Mouse (Mus musculus): ENCODE results near the gene Rpl5. TPM values are rescaled to one million over a fixed set of nuclear protein-coding genes. Genes with fewer than 3 reads are reported as not detected.
"Not testable (repeated sequence)": the region's sequence is repeated elsewhere in the genome, so short reads cannot be mapped to it uniquely, and the experiment has no call there.

The Rpl5 gene
- total RNA-seq, 2 experiments from 2014 or later: 69.0 to 79.1 TPM

DNA sequence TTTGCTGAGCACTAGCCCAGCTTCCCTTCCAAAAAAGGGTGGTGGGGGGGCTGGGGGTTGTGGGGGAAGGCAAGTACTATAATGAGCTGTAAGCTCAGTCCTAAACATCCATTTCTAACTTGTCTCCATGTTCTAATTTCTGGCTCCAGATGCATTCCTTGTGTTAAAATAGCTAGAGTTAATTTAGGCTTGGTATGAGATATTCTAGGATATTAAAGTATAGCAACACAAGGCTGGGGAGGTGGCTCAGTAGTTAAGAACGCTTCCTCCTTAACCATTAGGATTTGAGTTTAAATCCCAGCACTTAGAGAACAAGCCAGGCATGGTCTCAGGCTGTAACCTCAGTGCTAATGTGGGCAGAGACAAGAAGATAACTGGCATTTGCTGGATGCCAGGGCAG is 4.0 kb upstream of the Rpl5 start:
- DNase-seq: no peak

DNA sequence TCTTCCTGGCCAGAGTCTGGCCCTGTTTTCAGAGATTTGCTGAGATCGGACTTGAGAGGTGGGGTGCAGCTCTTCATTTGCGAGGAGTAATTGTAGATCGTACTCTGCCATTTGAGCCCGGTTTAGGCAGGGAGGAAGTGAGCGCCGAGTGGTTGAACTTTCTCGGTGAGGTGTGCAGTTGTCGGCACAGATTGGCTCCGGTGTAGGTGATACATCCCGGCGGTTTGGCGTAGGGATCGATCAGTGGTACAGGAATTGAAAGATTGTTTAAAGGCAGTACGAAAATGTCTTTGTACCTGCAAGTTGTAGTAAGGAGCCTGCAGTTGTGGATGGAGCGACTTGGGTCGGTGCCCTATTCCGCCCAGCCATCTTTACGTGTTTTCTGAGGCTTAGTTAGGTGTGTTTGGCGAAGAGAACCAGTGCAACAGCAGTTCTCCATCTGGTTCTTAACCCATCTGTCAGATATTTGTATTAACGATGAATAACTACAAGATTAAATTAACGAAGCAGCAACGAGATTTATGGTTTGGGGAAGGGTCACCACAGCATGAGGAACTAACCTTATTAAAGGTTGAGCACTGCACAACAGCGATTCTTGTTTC is 813 bp downstream of the Rpl5 start:
- no peak for DNase-seq

DNA sequence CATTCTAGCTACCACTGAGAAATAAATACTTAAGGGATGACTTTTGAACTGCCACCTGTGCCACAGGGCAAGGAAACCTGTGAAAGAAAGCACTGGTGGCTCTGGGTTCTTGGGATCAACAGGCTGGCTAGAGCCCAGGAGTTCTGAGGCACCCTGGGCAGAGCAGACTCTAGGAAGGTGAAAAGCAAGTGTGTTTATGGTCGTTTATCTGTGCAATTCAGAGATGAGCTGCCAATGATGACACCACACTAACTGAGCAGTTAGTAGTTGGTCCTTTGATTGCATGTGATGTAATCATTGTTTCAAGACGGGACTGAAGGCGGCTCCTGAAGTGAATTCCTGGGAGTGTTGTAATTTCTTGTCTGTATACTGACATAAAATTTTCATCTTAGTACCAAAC is 4.0 kb downstream of the Rpl5 start:
- no peak for DNase-seq

DNA sequence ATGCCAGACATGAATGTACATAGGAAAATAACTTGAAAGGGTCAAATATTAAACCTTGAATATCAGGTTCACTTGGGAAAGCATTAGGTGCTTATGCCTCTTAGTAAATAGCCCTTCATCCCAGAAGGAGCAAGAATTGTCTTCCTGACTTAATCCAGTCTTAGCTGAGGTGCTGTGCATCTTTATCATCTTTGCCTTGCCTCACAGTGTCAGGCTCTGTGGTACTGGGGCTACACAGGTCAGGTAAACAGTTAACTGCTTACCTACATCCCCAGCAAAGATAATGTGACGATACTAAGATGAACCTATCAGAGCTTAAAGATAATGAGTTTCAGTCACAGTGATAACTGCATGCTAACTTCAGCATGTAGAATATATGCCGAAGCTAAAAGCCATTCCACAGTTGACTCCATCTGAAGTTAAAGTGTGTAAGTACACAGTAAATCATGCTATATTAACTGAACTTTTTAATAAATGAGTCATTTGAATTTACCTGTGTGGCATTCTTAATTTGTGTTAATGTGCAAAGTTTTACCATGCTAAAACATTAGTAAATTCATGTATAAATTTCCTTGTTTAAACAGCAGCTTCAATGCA is 8.3 kb downstream of the Rpl5 start:
- DNase-seq: no peak

DNA sequence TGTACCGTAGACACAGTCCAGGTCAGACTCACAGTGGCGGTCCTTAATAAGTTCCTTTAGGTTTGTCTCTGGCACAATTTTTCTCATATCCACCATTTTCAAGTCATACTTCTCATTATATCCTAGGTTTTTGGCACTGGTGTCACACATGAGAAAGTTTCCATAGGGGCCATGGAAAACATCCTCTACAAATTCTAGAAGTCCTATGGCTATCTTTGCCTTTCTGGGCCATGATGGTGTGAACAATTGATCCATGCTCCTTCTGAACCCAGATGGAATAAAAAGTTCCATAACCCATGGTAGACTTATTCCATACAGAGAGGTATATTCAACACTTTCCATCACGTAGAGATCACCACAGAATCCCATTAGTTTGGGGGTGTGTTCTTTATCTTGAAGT is 9.4 kb downstream of the Rpl5 start:
- no peak for DNase-seq

DNA sequence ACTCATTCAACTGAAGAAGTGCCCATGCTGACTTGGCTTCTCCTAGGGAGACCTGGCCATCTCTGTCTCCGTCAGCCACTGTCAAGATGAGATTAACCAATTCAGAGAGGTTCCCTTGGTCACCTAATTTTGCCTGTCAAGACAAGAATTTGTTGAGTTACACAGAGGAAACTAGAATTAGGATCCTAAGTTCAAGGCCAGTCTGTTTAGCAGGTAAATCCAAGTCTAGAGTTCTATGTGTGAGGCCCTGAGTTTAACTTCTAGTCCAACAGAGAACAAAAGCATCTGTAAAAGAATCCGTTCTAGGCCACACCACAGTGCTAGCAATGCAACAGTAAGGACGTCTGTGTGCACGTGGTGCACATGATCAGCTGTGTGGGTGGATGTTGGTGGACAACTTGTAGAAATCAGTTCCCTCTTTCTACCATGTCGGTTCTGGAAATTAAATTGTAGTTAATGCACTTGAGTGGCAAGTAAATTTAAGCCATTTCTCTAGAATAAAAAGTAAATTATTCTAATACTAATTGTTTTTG is 9.8 kb downstream of the Rpl5 start:
- DNase-seq: no peak

DNA sequence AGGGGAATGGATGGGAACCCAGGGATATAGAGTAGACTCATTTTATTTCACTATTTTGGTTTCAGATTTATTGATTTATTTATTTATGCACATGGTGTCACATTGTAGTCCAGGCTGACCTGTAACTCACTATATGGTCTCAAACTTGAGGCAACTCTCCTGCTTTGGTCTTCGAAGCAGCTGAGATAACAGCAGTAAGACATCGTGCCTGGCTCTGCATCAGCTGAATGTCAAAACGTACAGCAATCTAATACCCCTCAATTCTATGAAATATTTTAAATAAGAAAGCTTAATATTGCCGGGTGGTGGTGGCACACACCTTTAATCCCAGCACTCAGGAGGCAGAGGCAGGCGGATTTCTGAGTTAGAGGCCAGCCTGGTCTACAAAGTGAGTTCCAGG is 10.7 kb downstream of the Rpl5 start:
- DNase-seq: no peak

DNA sequence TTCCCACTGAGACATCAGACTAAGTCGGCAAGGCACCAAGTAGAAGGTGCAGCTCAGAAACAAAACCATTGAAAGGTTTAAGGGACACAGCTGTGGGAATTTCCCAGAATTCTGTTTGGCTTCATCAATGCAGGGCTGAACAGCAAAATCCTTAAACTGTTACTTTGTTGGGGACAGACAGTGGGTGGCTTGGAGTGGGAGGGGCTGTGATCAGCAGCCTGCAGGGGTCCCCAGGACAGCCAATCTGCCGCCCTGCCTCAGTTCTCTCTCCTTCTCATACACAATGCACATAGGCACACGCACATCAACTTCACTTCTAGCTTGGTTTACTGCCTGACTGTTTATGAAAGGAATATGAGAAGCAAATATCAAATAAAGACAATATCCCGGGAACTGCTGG is 15.0 kb downstream of the Rpl5 start:
- DNase-seq: no peak

DNA sequence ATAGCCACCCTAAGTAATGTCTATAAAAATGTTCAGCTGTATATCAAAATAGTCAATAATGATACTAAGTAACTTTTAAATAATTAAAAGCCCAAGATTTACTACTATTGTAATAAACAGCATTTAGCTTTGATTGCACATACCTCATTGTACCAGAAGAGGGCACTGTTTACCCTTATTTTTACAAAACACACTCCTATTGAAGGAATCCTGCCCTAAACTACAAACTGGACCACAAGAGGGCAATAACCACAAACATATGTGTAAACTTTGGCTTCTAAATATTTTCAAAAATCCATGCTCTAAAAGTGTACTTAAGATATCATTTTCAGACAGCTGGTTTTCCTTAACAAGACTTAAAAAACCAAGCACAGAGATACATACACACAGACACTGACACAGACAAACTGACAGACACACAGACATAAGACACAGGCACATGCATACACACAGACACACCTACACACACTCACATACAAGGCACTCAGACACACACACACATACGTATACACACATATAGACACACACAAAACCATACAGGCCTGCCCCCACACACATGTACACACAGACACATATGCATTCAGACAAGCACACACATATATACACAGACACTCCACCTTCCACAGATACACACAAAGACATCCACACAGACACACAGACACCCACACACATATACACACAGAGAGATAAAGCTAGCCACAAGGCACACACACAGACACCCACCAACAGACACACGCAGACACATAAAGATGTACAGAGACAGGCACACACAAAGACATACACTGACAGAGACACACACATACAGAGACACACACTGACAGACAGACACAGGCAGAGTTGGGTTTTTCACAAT is 21.3 kb downstream of the Rpl5 start:
- peak; percentile 51 for DNase-seq

DNA sequence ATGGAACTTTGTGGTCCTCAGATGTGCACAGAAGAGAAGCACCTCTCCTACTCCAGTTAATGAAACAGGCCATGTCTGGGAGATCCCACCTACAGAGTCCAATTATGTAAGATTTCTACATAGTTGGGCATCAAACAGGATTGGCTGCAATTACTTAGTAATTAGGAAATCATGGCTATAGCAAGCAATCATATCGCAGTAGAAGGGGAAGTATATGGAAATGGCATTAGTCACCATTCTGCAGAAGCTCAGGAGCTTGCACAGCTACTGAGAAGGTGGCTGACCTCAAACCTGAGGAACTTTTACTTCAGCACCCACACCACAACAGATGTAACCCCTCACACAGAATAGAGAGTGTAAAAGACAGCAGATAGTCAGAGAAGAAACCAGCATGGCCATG is 22.5 kb downstream of the Rpl5 start:
- DNase-seq: no peak

DNA sequence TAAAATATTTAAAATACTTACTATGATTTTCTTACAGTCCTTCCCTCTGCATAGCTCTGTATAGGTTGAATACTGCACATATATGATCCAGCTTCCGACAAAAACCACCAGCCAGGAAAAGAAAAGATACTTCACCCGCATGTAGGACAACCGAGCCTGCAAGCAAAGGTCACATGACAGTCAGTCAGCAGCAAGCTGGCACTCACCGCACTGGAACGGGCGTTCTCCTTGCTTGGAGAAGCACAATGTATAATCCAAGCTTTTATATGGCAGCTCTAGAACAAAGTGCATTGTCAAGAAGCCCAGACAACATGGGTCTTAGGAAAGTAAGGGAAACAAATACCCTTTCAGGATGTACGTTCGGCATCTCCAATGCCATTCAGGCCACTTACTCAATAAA is 24.3 kb downstream of the Rpl5 start:
- DNase-seq: no peak

DNA sequence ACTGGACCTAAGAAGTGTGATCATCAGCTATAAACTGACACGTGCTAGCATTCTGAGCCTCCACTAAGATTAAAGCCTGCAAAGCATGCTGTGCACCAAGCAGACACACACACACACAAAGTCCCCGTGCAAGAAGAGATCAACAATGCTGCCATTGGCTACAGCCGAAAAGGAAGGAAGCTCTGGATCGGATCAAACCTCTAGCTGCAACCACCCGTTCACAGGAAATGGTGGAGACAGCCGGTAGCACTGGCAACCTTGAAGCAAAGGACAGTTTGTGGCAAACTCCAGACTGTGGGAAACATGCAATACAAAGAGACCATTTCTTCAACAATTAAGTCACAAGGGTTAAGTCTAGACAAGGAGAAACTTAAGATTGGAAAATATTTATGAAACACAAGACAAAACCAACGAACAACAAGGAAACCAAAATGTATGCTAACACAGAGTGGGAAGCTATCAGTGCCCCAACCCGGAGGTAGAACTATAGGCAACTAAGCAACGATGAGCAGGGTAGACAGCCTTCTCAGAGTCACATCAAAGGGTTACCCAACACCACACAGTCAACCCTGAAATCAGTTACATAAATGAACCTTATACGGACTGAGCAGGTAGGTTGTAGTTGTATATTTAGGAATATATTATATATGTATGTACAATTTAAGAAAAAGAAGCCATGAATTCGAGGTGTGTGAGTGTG is 26.4 kb downstream of the Rpl5 start:
- DNase-seq: no peak

DNA sequence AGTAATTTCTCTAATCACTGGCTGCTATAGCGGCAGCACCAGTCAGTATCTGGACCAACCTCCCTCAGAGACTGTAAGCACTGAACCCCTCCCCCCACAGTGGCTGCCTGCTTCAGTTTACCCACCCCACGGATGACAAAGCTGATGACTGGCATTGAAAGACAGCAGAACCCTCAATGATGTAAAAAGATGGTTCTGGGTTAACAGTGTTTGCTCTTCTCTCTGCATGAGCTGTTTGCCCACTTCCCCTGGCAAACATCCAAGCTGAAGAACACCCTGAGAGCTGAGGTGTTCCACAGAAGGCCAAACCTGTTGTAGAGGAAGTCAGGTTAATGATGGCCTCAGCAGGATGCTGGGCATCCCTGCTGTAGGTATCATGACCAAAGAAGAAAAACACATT is 32.3 kb downstream of the Rpl5 start:
- DNase-seq: no peak

DNA sequence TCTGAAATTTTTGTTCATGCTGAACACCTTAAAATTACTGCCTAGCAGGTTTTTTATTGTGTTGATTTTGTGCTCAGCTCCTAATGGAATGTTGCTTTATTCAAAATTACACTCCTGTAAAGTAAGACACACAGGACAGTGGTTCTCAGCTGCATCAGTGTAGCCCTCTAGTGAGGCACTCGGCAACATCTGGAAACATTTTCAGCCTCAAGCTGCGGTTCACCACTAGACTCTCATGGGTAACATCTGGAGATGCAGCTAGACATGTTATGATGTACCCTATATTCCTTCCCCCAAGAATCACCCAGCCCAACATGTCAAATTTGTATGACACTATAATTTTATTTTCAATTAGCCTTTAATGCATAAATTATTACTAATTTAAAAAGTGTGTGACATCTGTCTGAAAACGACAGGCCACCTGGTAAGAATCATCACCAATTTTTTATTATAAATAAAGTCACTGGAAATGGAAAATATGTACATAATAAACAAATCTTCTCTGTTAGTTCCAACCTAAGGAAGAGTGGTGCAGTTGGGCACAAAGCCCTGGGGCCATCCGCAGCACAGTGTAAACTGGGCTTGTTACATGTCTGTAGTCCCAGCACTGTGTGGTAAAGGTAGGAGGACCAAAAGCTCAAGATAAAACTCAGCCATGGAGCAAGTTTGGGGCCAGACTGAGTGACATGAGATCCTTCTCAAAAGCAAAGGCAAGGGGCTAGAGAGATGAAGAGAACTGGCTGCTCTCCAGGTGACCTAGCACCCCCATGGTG is 33.1 kb downstream of the Rpl5 start:
- DNase-seq: no peak

DNA sequence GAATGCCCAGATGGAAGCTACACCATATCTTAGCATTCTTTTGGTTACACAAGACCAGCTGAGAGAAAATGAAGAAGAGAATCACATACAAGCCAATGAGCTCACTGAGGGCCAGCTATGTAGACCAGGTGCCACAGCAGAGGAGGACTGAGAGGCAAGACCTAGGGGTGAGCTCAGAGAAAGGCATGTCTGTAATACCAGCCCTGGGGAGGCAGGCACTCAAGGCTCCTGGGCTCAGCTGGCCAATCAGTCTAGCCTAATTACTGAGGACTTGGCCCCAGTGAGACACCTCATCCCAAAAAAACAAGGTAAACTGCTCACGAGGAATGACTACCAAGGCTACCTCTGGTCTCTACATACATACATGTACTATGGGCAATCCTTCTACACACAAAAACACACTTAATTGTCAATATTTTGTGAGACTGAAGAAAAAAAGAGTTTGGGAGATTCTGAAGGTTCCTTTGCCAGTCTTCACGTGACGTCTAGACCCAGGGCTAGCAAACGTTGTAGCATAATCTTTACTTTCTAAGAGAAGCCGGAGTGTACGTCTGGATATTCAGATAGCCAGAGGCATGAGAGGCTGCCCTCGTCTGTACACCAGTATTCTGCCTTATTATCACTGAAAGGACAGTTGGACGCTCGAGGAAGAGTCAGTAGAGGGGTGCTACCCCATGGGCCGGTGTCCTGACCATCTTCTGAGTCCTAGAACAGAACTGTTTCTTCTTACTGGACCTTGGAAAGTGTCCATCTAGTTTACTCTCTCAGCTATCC is 34.7 kb downstream of the Rpl5 start:
- no peak for DNase-seq

DNA sequence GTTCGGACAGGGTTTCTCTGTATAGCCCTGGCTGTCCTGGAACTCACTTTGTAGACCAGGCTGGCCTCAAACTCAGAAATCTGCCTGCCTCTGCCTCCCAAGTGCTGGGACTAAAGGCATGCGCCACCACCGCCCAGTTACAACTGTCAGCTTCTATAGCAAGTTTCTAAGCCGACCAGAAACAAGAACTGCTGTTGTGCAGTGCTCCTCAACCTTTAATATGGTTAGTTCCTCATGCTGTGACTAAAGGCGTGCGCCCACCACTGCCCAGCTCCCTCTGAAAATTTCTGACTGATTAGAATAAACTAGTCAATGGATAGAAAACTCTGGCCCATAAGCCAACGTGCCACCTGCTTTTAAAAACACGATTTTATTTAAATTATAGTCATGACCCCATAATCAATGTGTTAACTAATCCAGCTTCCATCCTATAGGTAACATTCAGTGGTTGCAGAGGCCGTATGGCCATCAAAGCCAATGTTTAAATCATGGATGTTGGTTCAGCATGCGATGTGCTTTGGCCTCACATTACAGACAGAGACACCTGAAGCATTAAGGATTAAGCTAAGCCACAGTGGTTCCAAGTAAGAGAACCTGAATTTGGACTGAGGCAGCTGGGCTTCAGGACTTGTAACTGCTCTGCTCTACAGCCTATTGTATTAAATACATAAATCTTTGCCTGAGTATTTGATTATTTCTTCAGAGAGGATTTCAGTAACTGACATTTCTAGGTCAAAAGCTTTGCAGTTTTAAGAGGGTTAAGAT is 36.5 kb downstream of the Rpl5 start:
- DNase-seq: no peak

DNA sequence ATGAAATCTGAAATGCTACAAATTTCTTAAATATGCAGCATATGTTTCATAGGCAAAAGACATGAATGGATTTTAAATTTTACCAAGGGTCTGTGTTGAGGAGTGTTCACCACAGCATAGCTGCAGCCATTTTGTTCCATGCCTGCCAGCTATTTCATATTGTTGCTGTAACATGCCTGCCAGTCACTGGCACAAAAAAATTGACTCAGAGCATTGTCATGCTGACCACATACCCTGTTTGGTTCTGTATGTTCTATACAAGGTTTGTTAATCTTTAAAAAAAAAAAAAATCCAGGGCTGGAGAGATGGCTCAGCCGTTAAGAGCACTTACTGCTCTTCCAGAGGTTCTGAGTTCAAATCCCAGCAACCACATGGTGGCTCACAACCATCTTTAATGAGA is 38.2 kb downstream of the Rpl5 start:
- not testable (repeated sequence) for DNase-seq

DNA sequence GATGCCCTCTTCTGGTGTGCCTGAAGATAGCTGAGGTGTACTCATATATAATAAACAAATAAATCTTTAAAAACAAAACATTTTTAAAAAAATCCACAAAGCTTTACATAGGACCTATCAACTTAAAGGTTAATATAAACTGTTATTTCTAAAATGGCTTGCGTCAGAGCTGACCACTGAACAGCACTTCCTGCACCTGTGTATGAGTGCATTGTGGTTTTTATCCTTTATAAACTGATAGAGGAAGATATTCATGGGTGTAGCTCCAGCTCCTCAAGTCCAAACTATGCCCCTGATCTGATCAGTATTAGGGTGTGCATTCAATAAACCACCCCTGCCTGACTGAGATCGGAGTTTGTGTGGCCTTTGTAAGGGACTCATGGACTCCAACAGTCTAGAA is 38.6 kb downstream of the Rpl5 start:
- no peak for DNase-seq

DNA sequence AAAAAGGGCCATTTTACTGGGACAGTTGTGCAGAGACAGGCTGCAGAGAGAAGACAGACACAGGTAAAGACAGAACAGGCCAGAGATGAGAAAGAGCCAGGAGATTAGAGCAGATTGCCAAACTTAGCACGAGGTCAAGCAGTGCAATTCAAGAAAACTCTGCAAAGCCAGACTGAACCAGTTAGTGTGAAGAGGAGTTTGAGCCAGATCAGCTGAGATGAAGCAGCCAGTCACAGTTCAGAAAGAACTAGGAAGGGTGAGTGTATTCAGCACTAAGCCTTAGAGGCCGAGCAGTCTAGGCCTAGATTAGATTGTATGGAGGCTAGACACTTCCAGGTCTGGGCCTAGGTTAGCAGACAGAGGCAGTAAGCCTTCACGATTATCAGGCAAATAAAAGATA is 39.4 kb downstream of the Rpl5 start:
- no peak for DNase-seq

DNA sequence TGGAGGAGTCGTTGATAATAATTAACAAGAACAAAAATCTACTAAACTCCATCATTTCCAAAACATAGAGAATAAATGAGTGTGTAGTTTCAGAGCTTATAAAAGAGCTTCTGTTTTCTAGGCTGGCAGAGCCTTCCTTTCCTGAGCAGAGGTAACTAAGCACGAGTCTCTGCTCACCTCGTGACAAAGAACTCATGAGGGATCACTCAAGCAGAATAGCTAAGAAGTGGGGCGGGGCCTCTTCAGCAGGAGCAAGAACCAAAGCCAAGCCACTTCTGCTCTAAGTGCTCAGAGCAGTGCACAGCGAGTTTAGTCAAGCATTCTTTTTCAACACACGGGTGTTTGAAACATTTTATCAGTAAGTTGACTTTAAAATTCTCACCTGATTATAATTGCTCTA is 40.9 kb downstream of the Rpl5 start:
- DNase-seq: no peak

Data from adrenal gland, postnatal 10 days (tissue).